Mouse (Mus musculus): ENCODE results near the gene Agrn. TPM values are rescaled to one million over a fixed set of nuclear protein-coding genes. Genes with fewer than 3 reads are reported as not detected.

The Agrn gene
- polyA plus RNA-seq (2014; fragmentation: Nextera tagmentation; extraction: Ambion mirVana) = 85.9 and 91.9 TPM in 2 replicates

GRCm38 (mm10) chr4:156197131-156197828, at the start of gene Agrn:
Agrn (minus strand) TSS chr4:156197488.
- WGBS = 0% methylated on average over 35 of the region's 88 CpGs
- DNase-seq (ENCODE audit: low spot score) = no peak

DNA sequence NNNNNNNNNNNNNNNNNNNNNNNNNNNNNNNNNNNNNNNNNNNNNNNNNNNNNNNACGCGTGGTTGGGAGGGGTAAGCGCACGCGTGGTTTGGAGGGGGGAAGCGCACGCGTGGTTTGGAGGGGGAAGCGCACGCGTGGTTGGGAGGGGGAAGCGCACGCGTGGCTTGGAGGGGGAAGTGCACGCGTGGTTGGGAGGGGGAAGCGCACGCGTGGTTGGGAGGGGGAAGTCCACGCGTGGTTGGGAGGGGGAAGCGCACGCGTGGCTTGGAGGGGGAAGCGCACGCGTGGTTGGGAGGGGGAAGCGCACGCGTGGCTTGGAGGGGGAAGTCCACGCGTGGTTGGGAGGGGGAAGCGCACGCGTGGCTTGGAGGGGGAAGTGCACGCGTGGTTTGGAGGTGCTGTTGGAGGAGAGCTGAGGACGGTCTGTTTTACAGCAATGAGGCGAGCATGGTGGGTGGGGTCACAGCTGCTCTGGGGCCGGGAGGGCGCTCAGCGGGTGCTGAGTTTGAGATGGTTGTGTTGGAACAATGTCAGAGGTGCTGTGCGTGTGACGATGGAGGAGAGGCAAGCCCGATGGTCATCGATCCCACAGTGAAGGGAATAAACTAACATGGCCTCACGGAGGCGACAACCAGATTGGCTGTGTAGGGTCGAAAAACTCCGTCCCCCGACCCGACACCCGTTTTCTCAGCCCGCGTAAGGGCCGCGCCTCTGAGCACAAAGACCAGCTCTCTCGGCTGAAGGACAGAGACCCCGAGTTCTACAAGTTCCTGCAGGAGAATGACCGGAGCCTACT, 39.6 kb upstream of the Agrn start:
- Histone ChIP-seq H3K9ac (ENCODE audit: low read length) (peak overlapping the region; percentile 67), H3K27me3 (ENCODE audit: control insufficient read depth, insufficient read depth, low read length) (no peaks in the 10 kb centered on the region), H3K4me2 (ENCODE audit: low read depth) (peak overlapping the region; percentile 52), H3K36me3 (ENCODE audit: control insufficient read depth, insufficient read depth, low read length) (peaks cover 31% of the 10 kb centered on the region), H3K4me3 (ENCODE audit: low read depth, low read length) (peak overlapping the region; percentile 79), H3K9me3 (ENCODE audit: control insufficient read depth, low read length) (no peaks in the 10 kb centered on the region), H3K4me1 (ENCODE audit: control insufficient read depth, insufficient read depth, low read length) (peaks cover 11% of the 10 kb centered on the region; the same call in 1 of the 2 replicates), H3K27ac (ENCODE audit: low read depth, low read length) (no peak overlapping the region; the same call in 1 of the 2 replicates)
- ATAC-seq (ENCODE audit: insufficient read depth, low FRiP score, low TSS enrichment) (no peak), DNase-seq (ENCODE audit: low spot score) (peak; percentile 20)
- 21% methylated on average over 52 of the region's 60 CpGs for WGBS

More at GRCm38 (mm10) chr4:156197131-156197828, at the start of gene Agrn:
- no peaks in the 10 kb centered on the region for H3K9me3 ChIP-seq (ENCODE audit: control insufficient read depth, low read length)
- peak within 1 kb of the TSS; percentile 93 for H3K27ac ChIP-seq (ENCODE audit: low read depth, low read length)
- H3K4me2 ChIP-seq (ENCODE audit: low read depth) = peak within 1 kb of the TSS; percentile 80
- peak; percentile 78 for ATAC-seq (ENCODE audit: insufficient read depth, low FRiP score, low TSS enrichment)
- H3K36me3 ChIP-seq (ENCODE audit: control insufficient read depth, insufficient read depth, low read length) = peaks cover 4% of the 10 kb centered on the region
- peak within 1 kb of the TSS; percentile 72 for H3K9ac ChIP-seq (ENCODE audit: low read length)
- H3K4me1 ChIP-seq (ENCODE audit: control insufficient read depth, insufficient read depth, low read length) = peaks cover 23% of the 10 kb centered on the region
- peak within 1 kb of the TSS; percentile 84 for H3K4me3 ChIP-seq (ENCODE audit: low read depth, low read length)
- H3K27me3 ChIP-seq (ENCODE audit: control insufficient read depth, insufficient read depth, low read length) = no peaks in the 10 kb centered on the region

- H3K4me3 ChIP-seq (ENCODE audit: low read depth, low read length) = peak within 1 kb of the TSS; percentile 79
- no peaks in the 10 kb centered on the region for H3K27me3 ChIP-seq (ENCODE audit: control insufficient read depth, insufficient read depth, low read length)
- peak within 1 kb of the TSS; percentile 80 for H3K27ac ChIP-seq (ENCODE audit: low read depth, low read length)
- peaks cover 11% of the 10 kb centered on the region; the same call in 1 of the 2 replicates for H3K4me1 ChIP-seq (ENCODE audit: control insufficient read depth, insufficient read depth, low read length)
- ATAC-seq (ENCODE audit: insufficient read depth, low FRiP score, low TSS enrichment) (peak; percentile 76), DNase-seq (ENCODE audit: low spot score) (peak; percentile 97)
- H3K36me3 ChIP-seq (ENCODE audit: control insufficient read depth, insufficient read depth, low read length) = peaks cover 27% of the 10 kb centered on the region
- peak within 1 kb of the TSS; percentile 82 for H3K9ac ChIP-seq (ENCODE audit: low read length)
- no peaks in the 10 kb centered on the region for H3K9me3 ChIP-seq (ENCODE audit: control insufficient read depth, low read length)
- H3K4me2 ChIP-seq (ENCODE audit: low read depth) = peak within 1 kb of the TSS; percentile 52
- WGBS = under 1% methylated on average over 89 of the region's 90 CpGs
Observed at GRCm38 (mm10) chr4:156235808-156236533, 38.7 kb upstream of the Agrn start, which contains the start of gene Noc2l. Noc2l (plus strand) TSS chr4:156236010.

DNA sequence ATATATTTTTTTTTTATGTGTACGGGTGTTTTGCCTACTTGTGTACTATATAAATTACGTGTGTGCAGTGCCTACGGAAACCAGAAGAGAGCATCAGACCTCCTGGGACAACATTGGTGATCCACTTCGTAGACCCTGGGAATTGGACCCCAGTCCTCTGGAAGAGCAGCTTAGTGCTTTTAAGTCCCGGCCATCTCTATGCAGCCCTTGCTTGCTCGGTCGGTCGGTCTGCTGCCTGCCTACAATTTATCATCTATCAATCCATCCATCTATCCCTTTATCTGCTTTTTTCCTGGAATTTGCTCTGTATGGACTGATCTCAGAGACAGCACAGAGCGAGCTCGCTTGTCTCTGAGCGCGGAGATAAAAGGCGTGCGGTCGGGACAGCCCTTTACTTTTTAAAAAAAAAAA, 38.1 kb upstream of the Agrn start:
- peak overlapping the region; percentile 52 for H3K4me2 ChIP-seq (ENCODE audit: low read depth)
- H3K27me3 ChIP-seq (ENCODE audit: control insufficient read depth, insufficient read depth, low read length) = no peaks in the 10 kb centered on the region
- peaks cover 24% of the 10 kb centered on the region for H3K36me3 ChIP-seq (ENCODE audit: control insufficient read depth, insufficient read depth, low read length)
- peak overlapping the region; percentile 44; the same call in 1 of the 2 replicates for H3K27ac ChIP-seq (ENCODE audit: low read depth, low read length)
- peaks cover 11% of the 10 kb centered on the region; the same call in 1 of the 2 replicates for H3K4me1 ChIP-seq (ENCODE audit: control insufficient read depth, insufficient read depth, low read length)
- H3K9me3 ChIP-seq (ENCODE audit: control insufficient read depth, low read length) = no peaks in the 10 kb centered on the region
- WGBS = under 1% methylated on average over 15 of the region's 15 CpGs
- peak overlapping the region; percentile 79 for H3K4me3 ChIP-seq (ENCODE audit: low read depth, low read length)
- ATAC-seq (ENCODE audit: insufficient read depth, low FRiP score, low TSS enrichment) (peak; percentile 39; the same call in 1 of the 2 replicates), DNase-seq (ENCODE audit: low spot score) (no peak)
- H3K9ac ChIP-seq (ENCODE audit: low read length) = peak overlapping the region; percentile 67

- H3K27ac ChIP-seq (ENCODE audit: low read depth, low read length) = peak within 1 kb of the TSS; percentile 79
- DNase-seq (ENCODE audit: low spot score) = peak; percentile 88
- WGBS = under 1% methylated on average over 40 of the region's 48 CpGs
- peak; percentile 48 for ATAC-seq (ENCODE audit: insufficient read depth, low FRiP score, low TSS enrichment)
- H3K4me1 ChIP-seq (ENCODE audit: control insufficient read depth, insufficient read depth, low read length) = peaks cover 11% of the 10 kb centered on the region; the same call in 1 of the 2 replicates
- H3K4me3 ChIP-seq (ENCODE audit: low read depth, low read length) = peak within 1 kb of the TSS; percentile 79
- H3K4me2 ChIP-seq (ENCODE audit: low read depth) = peak within 1 kb of the TSS; percentile 52
- peak within 1 kb of the TSS; percentile 82 for H3K9ac ChIP-seq (ENCODE audit: low read length)
- no peaks in the 10 kb centered on the region for H3K9me3 ChIP-seq (ENCODE audit: control insufficient read depth, low read length)
- H3K27me3 ChIP-seq (ENCODE audit: control insufficient read depth, insufficient read depth, low read length) = no peaks in the 10 kb centered on the region
- peaks cover 23% of the 10 kb centered on the region for H3K36me3 ChIP-seq (ENCODE audit: control insufficient read depth, insufficient read depth, low read length)
Observed at GRCm38 (mm10) chr4:156234701-156235213, 37.5 kb upstream of the Agrn start, which contains the start of gene Plekhn1. Plekhn1 (minus strand) TSS chr4:156234857.

DNA sequence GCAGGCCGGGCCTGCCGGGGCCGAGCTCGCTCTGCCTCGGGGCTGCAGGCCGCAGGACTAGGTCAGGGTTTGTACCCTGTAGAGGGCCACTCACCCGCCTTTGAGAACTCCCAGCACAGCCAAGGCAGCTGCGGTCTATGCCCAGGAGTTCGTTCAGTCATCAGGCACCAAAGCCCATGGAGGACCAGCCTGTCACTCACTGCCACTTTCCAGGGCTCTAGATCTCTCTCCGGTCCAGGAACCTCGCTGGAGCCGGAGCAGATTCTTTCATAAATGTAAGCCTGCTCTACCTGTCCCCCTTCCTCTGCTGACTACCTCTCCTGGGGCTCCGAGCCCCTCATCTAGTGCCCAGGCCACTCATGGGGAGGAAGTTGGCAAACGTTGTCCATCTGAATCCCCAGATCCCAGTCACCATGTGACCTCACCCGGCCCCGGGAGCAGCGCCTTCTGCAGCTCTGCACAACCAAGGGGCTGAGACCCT, 36.8 kb upstream of the Agrn start:
- no peaks in the 10 kb centered on the region for H3K27me3 ChIP-seq (ENCODE audit: control insufficient read depth, insufficient read depth, low read length)
- ATAC-seq (ENCODE audit: insufficient read depth, low FRiP score, low TSS enrichment) (no peak), DNase-seq (ENCODE audit: low spot score) (peak; percentile 52)
- H3K9ac ChIP-seq (ENCODE audit: low read length) = peak overlapping the region; percentile 82
- peak overlapping the region; percentile 79 for H3K27ac ChIP-seq (ENCODE audit: low read depth, low read length)
- H3K4me3 ChIP-seq (ENCODE audit: low read depth, low read length) = peak overlapping the region; percentile 79
- H3K36me3 ChIP-seq (ENCODE audit: control insufficient read depth, insufficient read depth, low read length) = peaks cover 19% of the 10 kb centered on the region
- peaks cover 11% of the 10 kb centered on the region; the same call in 1 of the 2 replicates for H3K4me1 ChIP-seq (ENCODE audit: control insufficient read depth, insufficient read depth, low read length)
- H3K4me2 ChIP-seq (ENCODE audit: low read depth) = peak overlapping the region; percentile 52
- no peaks in the 10 kb centered on the region for H3K9me3 ChIP-seq (ENCODE audit: control insufficient read depth, low read length)
- WGBS = 2% methylated on average over 16 of the region's 17 CpGs

DNA sequence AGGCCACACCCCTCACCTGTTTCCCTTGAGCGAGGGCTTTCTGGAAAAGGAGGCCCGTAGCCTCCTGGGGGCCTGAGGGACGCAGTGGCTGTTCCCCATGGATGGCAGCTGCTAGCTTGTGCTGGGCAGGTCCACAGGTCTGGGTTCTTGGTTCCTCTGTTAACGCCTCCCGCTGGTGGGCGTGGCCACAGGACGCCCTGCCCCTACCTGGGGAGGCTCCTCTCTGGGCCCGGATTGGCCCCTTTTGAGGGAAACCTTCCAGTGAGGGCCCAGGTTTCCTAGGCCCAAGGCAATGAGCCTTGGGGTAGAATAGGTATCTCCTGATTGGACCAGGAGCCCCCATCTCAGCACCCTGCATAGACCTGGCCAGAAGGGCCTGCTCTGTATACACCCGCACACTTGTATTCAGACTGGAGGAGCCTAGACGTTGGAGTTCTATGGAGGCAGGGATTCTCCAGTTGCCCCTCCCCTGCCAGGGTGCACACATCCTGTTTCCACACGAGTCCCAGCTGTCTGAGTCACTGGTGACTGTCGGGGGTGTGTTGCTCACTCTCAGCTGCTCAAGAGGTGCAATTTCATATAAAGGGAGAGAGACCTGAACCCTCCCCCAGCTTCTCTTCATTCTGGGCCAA, 31.2 kb upstream of the Agrn start:
- no peaks in the 10 kb centered on the region for H3K27me3 ChIP-seq (ENCODE audit: control insufficient read depth, insufficient read depth, low read length)
- no peak overlapping the region for H3K9ac ChIP-seq (ENCODE audit: low read length)
- ATAC-seq (ENCODE audit: insufficient read depth, low FRiP score, low TSS enrichment) (no peak), DNase-seq (ENCODE audit: low spot score) (no peak)
- 26% methylated on average over 12 of the region's 12 CpGs for WGBS
- H3K4me2 ChIP-seq (ENCODE audit: low read depth) = no peak overlapping the region
- H3K27ac ChIP-seq (ENCODE audit: low read depth, low read length) = no peak overlapping the region
- no peaks in the 10 kb centered on the region for H3K9me3 ChIP-seq (ENCODE audit: control insufficient read depth, low read length)
- peaks cover 13% of the 10 kb centered on the region for H3K36me3 ChIP-seq (ENCODE audit: control insufficient read depth, insufficient read depth, low read length)
- 0 out of 2 replicates have a peak, but pooled peaks cover 2% of the 10 kb centered on the region for H3K4me1 ChIP-seq (ENCODE audit: control insufficient read depth, insufficient read depth, low read length)
- H3K4me3 ChIP-seq (ENCODE audit: low read depth, low read length) = no peak overlapping the region

Data from neural tube, embryonic 11.5 days (tissue).